Mouse (Mus musculus): ENCODE measurements at regions not wholly inside any gene's neighbourhood (a gene's known extent, or its start where the extent isn't known, plus 50 kb on each side); places are given as distances from the start of the nearest gene placed in this dataset.

GRCm38 (mm10) chr3:8751356-8751755 is 858.5 kb downstream of the Zfp704 start:
- DNase-seq = no peak

- DNase-seq = no peak
Measured at GRCm38 (mm10) chr3:8750858-8751257, 859.0 kb downstream of the Zfp704 start.

- DNase-seq = no peak
Measured at GRCm38 (mm10) chr3:8750162-8750561, 859.7 kb downstream of the Zfp704 start.

- no peak for DNase-seq
Measured at GRCm38 (mm10) chr3:8747201-8747600, 862.7 kb downstream of the Zfp704 start.

GRCm38 (mm10) chr3:8746677-8747076 is 863.2 kb downstream of the Zfp704 start:
- no peak for DNase-seq

- DNase-seq = no peak
Measured at GRCm38 (mm10) chr3:8746037-8746436, 863.8 kb downstream of the Zfp704 start.

GRCm38 (mm10) chr3:8744857-8745256 is 865.0 kb downstream of the Zfp704 start:
- no peak for DNase-seq

GRCm38 (mm10) chr3:8743650-8744049 is 866.2 kb downstream of the Zfp704 start:
- no peak for DNase-seq

GRCm38 (mm10) chr3:8741266-8742023 is 868.4 kb downstream of the Zfp704 start:
- no peak for DNase-seq

- no peak for DNase-seq
Measured at GRCm38 (mm10) chr3:8740710-8741109, 869.2 kb downstream of the Zfp704 start.

- peak; percentile 40 for DNase-seq
Measured at GRCm38 (mm10) chr3:8739299-8739698, 870.6 kb downstream of the Zfp704 start.

GRCm38 (mm10) chr3:8736239-8736953 is 873.5 kb downstream of the Zfp704 start:
- DNase-seq = no peak

- no peak for DNase-seq
Measured at GRCm38 (mm10) chr3:8734096-8734495, 875.8 kb downstream of the Zfp704 start.

- DNase-seq = no peak
Measured at GRCm38 (mm10) chr3:8731398-8731797, 878.5 kb downstream of the Zfp704 start.

GRCm38 (mm10) chr3:8721628-8722594 is 888.0 kb downstream of the Zfp704 start:
- peak; percentile 45 for DNase-seq

- no peak for DNase-seq
Measured at GRCm38 (mm10) chr3:8720586-8721100, 889.2 kb downstream of the Zfp704 start.

GRCm38 (mm10) chr3:8718206-8718605 is 891.7 kb downstream of the Zfp704 start:
- no peak for DNase-seq

- peak; percentile 53 for DNase-seq
Measured at GRCm38 (mm10) chr3:8717334-8717812, 892.5 kb downstream of the Zfp704 start.

All from kidney, postnatal 10 days (tissue).